Mouse (Mus musculus) ovary, postnatal 14 days (tissue): Measurements from ENCODE around the gene Dnajb14.
A peak's percentile ranks its signal among the peaks of the same experiment; 100 is the strongest.
"Not testable (repeated sequence)": the region's sequence is repeated elsewhere in the genome, so short reads cannot be mapped to it uniquely, and the experiment has no call there.

Experiments used
- DNase-seq: peaks from one replicate; pipeline ENCODE4 v3.0.0; 2022; ENCODE audit warnings: low spot score

Dnajb14 gene

DNA sequence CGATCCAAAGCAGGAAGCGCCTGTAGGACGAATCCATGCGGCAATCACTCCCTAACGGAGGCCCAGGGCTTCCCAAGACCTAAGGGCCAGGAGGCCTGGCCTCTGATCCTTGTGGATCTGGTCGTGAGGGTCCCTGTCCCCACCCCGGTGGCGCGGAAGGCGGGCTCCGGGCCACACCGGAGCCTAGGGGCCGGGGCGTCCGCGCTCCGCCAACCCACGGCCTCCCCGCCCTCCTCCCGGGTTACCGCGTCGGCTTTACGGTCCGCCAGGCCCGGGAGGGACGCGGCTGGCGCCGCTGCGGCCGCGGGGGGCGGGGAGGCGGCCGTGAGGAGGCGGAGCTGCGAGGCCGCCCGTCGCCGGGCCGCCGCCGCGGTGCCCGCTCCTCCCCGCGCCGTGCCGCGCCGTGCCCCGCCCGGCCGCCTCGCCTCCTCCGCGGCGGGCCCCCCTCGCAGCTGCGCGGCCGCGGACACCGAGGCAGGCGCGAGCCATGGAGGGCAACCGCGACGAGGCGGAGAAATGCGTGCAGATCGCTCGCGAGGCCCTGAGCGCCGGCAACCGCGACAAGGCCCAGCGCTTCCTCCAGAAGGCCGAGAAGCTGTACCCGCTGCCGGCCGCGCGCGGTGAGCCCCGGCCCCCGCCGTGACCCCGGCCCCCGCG, at the start of gene Dnajb14:
Gene Dnajb14, plus strand, starts transcription at position 239 of the 657 bp plus-strand sequence.
- peak; percentile 50 for DNase-seq

- DNase-seq, result no peak
Observed at GRCm38 (mm10) chr3:137818713-137819112, 48.8 kb upstream of the Dnajb14 start.

GRCm38 (mm10) chr3:137820688-137821467, 46.6 kb upstream of the Dnajb14 start:
- DNase-seq, result no peak

- DNase-seq, result no peak
Observed at GRCm38 (mm10) chr3:137823317-137823716, 44.2 kb upstream of the Dnajb14 start.

DNA sequence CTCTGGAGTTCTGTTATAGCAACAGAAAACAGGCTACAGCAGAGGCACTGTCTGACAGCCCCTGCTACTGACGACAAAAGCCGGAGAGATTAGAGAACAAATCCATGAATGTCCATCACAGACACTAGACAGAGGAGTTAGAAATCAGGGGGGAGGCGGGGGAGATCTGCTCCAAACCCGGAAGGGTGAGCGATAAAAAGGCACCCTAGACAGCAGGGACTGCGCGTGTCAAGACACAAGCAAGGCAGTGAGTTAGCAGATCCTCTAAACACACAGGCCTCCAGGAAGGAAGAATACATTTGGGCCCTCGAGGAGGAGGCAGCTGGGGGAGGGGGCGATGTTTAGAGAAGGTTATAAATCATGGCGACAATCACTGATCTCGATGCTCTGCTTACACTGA, 39.8 kb upstream of the Dnajb14 start:
- DNase-seq, result no peak

- no peak for DNase-seq
Observed at GRCm38 (mm10) chr3:137831156-137831555, 36.3 kb upstream of the Dnajb14 start.

DNA sequence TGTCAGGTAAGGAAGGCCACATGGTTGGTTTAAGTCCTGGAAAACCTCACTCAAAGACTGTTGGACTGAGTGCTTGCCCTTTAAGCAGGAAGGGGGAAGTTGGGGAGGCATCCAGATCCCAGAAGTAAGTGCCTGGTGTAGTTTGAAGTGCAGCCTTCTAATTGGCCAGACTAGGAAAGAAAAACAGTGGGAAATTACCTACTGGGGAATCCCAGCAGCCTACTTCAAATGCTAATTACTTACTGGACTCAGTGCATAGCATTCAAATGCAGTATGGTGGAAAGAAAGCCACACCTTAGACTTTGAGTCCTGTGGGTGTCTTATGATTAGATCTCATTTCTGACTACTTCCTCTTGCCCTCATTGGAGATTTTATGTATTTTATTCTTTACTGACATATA, 34.3 kb upstream of the Dnajb14 start:
- no peak for DNase-seq

- DNase-seq, result no peak
Observed at GRCm38 (mm10) chr3:137833698-137834097, 33.8 kb upstream of the Dnajb14 start.

- DNase-seq, result no peak
Observed at GRCm38 (mm10) chr3:137836543-137836942, 30.9 kb upstream of the Dnajb14 start.

DNA sequence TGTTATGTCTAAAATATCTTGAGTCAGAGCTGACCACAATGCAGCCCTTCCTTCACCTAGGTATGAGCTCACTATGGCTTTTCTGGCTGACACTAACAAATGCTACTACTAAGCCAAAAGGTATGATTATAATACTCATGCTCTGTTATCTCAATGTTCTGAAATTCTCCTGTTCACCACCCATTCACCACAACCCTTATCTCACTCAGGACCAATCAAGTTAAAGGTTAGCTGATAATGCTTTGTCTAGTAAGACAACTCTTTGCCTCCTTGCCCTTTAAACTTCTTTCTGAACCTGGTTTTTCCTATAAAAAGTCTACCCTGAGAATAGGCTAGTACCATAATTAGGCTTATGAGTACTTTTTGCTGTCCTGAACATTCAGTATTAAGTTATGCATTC, 29.3 kb upstream of the Dnajb14 start:
- DNase-seq, result no peak

DNA sequence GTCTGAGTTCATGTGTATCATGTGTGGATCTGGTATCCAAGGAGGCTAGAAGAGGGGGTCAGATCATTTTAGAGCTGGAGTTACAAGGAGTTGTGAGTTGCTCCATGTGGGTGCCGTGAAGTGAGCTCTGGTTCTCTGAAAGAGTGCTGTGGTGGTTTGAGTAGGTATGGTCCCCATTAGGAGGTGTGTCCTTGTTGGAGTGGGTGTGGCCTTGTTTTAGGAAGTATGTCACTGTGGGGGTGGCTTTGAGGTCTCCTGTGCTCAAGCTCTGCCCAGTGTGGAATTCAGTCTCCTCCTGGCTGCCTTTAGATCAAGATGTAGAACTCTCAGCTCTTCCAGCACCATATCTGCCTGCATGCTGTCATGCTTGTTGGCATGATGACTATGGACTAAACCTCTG, 24.5 kb upstream of the Dnajb14 start:
- DNase-seq, result no peak

DNA sequence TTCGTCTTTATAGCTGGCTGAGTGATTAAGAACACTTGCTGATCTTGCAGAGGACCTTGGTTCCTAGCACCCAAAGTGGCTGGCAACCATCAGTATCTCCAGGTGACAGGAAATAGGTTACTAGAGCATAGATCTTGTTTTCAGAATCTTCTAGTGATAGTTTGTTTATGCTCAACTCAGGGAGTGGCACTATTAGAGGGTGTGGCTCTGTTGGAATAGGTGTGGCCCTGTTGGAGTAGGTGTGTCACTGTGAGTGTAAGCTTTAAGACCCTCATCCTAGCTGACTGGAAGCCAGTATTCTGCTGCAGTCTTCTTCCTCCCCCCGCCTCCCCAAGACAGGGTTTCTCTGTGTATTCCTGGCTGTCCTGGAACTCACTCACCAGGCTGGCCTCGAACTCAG, 23.2 kb upstream of the Dnajb14 start:
- no peak for DNase-seq

DNA sequence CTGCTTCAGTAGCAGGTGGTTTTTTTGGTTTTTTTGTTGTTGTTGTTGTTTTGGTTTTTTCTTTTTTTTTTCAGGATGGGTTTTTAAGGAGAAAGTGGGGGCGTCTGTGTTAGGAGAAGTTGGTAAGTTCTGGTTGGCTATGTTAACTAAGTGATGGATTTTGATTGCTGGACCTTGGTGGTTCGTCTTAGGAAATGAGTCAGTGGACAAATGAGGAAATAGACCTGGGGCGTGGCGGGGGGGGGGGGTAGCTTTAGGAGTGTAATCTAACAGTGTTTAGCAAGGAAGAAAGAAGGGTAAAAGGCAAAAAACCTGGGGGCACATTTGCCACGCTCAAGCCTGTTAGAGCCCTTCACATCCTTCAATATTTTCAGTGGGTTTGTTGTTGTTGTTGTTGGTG, 20.9 kb upstream of the Dnajb14 start:
- DNase-seq, result no peak

DNA sequence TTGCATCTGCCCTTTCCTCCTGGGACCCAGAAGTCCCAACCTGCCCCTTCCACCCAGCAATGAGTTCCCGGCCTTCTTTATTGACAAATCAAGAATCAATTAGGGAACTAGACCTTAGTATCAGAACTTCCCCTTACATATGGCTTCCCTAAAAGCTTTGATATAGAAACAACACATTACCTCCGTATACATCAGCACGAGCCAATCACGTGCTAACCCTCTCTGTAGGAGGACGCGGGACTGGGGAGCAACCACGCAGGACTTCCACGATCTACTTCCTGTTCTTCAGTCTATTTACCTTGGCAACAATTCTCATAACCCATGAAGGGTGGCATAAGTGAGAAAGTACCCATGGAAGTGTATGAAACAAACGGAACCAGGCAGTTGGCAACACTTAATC, 19.1 kb upstream of the Dnajb14 start:
- DNase-seq, result no peak

DNA sequence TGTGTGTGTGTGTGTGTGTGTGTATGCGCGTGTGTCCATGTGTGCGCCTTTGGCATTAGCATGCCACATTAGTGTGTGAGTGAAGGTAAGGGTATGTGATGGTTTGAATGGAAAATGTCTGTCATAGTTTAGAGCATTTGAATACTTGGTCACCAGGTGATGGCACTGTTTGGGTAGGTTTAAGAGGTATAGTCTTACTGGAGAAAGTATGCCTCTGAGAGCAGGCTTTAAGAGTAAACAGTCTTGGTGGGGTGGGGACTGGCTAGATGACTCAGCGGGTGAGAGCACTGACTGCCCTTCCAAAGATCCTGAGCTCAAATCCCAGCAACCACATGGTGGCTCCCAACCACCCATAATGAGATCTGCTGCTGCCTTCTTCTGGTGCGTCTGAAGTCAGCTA, 17.8 kb upstream of the Dnajb14 start:
- DNase-seq, result no peak

DNA sequence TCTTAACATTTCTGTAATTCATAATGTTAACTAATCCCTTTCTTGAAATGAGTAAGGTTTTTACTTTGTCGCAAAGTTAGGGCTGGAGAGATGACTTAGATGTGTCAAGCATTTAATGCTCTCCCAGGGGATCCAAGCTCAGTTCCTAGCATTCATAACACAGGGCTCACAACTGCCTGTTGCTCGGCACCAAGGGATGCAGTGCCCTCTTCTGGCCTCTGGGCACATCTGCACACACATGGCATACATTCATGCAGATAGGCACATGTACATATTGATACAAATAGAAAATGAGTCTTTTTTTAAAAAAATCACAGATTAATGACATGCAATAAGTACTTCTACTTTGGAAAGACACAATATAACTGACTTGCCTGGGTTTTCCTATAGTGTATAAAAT, 16.3 kb upstream of the Dnajb14 start:
- DNase-seq, result no peak

GRCm38 (mm10) chr3:137853011-137853410, 14.5 kb upstream of the Dnajb14 start:
- DNase-seq, result not testable (repeated sequence)

GRCm38 (mm10) chr3:137855328-137855727, 12.1 kb upstream of the Dnajb14 start:
- DNase-seq, result no peak

GRCm38 (mm10) chr3:137856061-137856460, 11.4 kb upstream of the Dnajb14 start:
- DNase-seq, result no peak

GRCm38 (mm10) chr3:137860394-137861170, 6.9 kb upstream of the Dnajb14 start:
- DNase-seq, result peak; percentile 11

DNA sequence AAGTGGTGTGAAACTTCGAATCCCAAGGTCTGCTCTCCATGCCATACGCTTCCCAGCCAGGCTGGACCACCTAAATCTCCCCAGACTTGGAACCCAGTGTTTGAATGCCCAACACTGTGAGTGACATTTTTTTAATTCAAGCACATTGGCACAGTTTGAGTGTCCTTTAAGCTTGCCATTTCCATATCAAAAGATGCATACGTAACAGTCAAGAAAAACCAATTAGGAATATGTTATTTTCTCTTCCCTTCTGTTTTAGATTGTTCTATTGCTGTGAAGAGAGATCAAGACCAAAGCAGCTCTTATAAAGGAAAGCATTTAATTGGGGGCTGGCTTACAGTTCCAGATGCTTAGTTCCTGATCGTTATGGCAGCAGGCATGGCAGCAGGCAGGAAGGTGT, 6.0 kb upstream of the Dnajb14 start:
- no peak for DNase-seq

DNA sequence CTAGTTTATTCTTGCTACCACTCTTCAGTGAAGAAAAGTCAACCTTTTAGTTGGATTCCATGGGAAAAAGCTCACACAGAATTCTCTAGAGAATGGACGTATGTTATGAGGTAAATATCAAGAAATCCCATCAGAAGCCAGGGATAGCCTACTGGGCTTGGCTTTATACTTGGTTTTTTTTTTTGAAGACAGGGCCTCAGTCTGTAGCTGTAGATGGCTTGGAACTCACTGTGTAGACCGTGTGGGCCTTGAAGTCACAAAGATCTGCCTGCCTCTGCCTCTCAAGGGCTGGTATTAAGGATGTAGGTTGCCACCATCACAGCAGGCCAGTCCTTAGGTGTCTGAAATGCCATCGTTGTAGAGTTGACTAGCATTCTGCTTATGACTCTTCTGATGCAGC, 4.9 kb upstream of the Dnajb14 start:
- DNase-seq, result no peak
